Mouse (Mus musculus) MEL (cell line): ENCODE results near the gene Tram1l1.

Source experiments
- CTCF ChIP-seq, 3 experiments: IDR thresholded peaks in 2 of 3; conservative IDR thresholded peaks in 1 of 3; 2 replicates each; pipeline ENCODE4 v1.5.1; 2011 to 2012; ENCODE audit warnings: low read length in 3 of 3, low read depth in 2 of 3, mild to moderate bottlenecking in 2 of 3, improper control_type of control experiment in 1 of 3, inconsistent platforms in 1 of 3, mixed read lengths in 1 of 3, moderate library complexity in 1 of 3; ENCODE audit not compliant: control insufficient read depth in 1 of 3, insufficient read depth in 1 of 3, poor library complexity in 1 of 3, severe bottlenecking in 1 of 3
- E2F4 ChIP-seq: IDR thresholded peaks from 2 replicates; pipeline ENCODE4 v1.6.1; 2011; ENCODE audit warnings: low read depth, low read length, improper control_type of control experiment, borderline replicate concordance
- EP300 ChIP-seq, 2 experiments: IDR thresholded peaks; 2 replicates each; pipeline ENCODE4 v1.6.1; 2011; ENCODE audit warnings: improper control_type of control experiment in 2 of 2, low read length in 2 of 2, low read depth in 1 of 2, mild to moderate bottlenecking in 1 of 2
- GATA1 ChIP-seq: IDR thresholded peaks from 2 replicates; pipeline ENCODE4 v1.6.1; 2011; ENCODE audit warnings: low read depth, low read length, improper control_type of control experiment
- MAFK ChIP-seq: IDR thresholded peaks from 2 replicates; pipeline ENCODE4 v1.6.1; 2011; ENCODE audit warnings: low read depth, mild to moderate bottlenecking, low read length, improper control_type of control experiment, borderline replicate concordance
- NELFE ChIP-seq: IDR thresholded peaks from 2 replicates; pipeline ENCODE4 v1.6.1; 2011; ENCODE audit warnings: low read depth, low read length, improper control_type of control experiment
- POLR2A ChIP-seq, 2 experiments: IDR thresholded peaks; 2 replicates each; pipeline ENCODE4 v1.6.1; 2011 to 2012; ENCODE audit warnings: low read length in 2 of 2, mild to moderate bottlenecking in 2 of 2, control low read depth in 1 of 2, improper control_type of control experiment in 1 of 2, low read depth in 1 of 2, moderate library complexity in 1 of 2; ENCODE audit not compliant: control insufficient read depth in 1 of 2, insufficient read depth in 1 of 2, poor library complexity in 1 of 2
- TCF12 ChIP-seq: IDR thresholded peaks from 2 replicates; pipeline ENCODE4 v1.6.1; 2014; ENCODE audit warnings: low read depth, mild to moderate bottlenecking, inconsistent platforms, low read length, improper control_type of control experiment, moderate library complexity
- USF2 ChIP-seq, 2 experiments: IDR thresholded peaks; 2 replicates each; pipeline ENCODE4 v1.6.1; 2011 to 2012; ENCODE audit warnings: improper control_type of control experiment in 2 of 2, low read length in 2 of 2, borderline replicate concordance in 1 of 2, inconsistent platforms in 1 of 2, low read depth in 1 of 2, mild to moderate bottlenecking in 1 of 2; ENCODE audit not compliant: insufficient read depth in 1 of 2
- ZNF384 ChIP-seq: IDR thresholded peaks from 2 replicates; pipeline ENCODE4 v1.6.1; 2012; ENCODE audit warnings: low read depth, mild to moderate bottlenecking, inconsistent platforms, low read length, improper control_type of control experiment

DNA sequence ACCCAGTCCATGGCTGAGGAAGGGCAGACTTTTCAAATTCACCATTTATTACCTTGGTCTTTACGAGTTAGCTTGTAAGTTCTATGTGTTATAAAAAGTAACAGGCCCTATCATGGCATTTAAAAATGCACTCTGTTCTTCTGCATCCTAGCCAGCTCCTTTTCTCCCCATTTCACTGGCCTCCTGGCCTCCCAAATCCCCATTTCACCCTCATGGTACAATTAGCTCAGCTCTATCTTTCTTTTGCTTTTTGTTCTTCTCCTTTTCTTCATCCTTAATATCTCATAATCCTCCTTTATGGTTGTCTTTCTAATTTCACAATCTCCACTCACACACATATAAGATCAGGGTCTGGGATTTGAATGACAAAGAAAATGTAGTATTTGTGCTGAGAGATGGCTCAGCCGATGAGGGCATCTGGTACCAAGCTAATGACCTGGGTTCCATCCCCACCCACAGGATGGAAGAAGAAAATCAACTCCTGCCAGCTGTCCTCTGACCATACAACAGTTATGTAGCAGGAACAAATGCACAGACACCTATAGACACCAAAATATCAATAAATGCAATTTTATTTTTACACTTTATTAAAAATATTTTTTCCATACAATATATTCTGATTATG lies 48.1 kb upstream of the Tram1l1 start:
- TF ChIP-seq USF2 (IDR thresholded peaks at IDR 0.05; ENCODE audit: borderline replicate concordance in 1 of 2, insufficient read depth in 1 of 2, low read depth in 1 of 2, low read length in 2 of 2) = no peak
- no peak for TF ChIP-seq POLR2A (IDR thresholded peaks at IDR 0.05; ENCODE audit: control insufficient read depth in 1 of 2, insufficient read depth in 1 of 2, low read depth in 1 of 2, low read length in 2 of 2, poor library complexity in 1 of 2)
- no peak for TF ChIP-seq MAFK
- no peak for TF ChIP-seq CTCF (IDR thresholded peaks at IDR 0.05 in 2 of 3, conservative IDR thresholded peaks at IDR 0.05 in 1 of 3; ENCODE audit: control insufficient read depth in 1 of 3, insufficient read depth in 1 of 3, low read depth in 2 of 3, low read length in 3 of 3, poor library complexity in 1 of 3, severe bottlenecking in 1 of 3)
- no peak for TF ChIP-seq GATA1
- TF ChIP-seq TCF12 = no peak
- TF ChIP-seq ZNF384 = no peak
- TF ChIP-seq EP300 (IDR thresholded peaks at IDR 0.05; ENCODE audit: low read depth in 1 of 2, low read length in 2 of 2) = no peak
- no peak for TF ChIP-seq E2F4
- no peak for TF ChIP-seq NELFE
